ENCODE assay signal across 8 mouse cellular contexts in genomic region chr13:43364985-43365824, GRCm38 (mm10). TPM values are rescaled to one million over a fixed set of nuclear protein-coding genes. Genes with fewer than 3 reads are reported as not detected.
DNase-seq lines count a peak whose midpoint lies in the region; ATAC-seq and TF ChIP-seq lines count a peak whose summit lies in the region.

Sirt5 (plus strand) TSS chr13:43365496.

- no peaks in the 10 kb centered on the region for H3K27me3 ChIP-seq in heart, embryonic 11.5 days (ENCODE audit: control insufficient read depth, insufficient read depth, low read length)
- H3K27me3 ChIP-seq in kidney, embryonic 16.5 days (ENCODE audit: insufficient read depth, low read length), result no peaks in the 10 kb centered on the region
- H3K27me3 ChIP-seq in liver, adult 2 months (ENCODE audit: control insufficient read depth, insufficient read depth, low read length), result no peaks in the 10 kb centered on the region
- H3K27me3 ChIP-seq in myocyte (ENCODE audit: control insufficient read depth, insufficient read depth, insufficient read length), result no peaks in the 10 kb centered on the region
- H3K27me3 ChIP-seq in splenic B cell, adult 2 months (ENCODE audit: control insufficient read depth, insufficient read depth, low read length, poor library complexity, severe bottlenecking), result no peaks in the 10 kb centered on the region

- peak within 1 kb of the TSS; percentile 80 for H3K4me3 ChIP-seq in bone marrow macrophage, adult 2 months (ENCODE audit: insufficient read depth, low read length)
- H3K4me3 ChIP-seq in embryonic fibroblast, embryonic 13.5 days (ENCODE audit: insufficient read depth, low read length), result peak within 1 kb of the TSS; percentile 41
- H3K4me3 ChIP-seq in heart, embryonic 11.5 days (ENCODE audit: low read depth, low read length), result peak within 1 kb of the TSS; percentile 64
- H3K4me3 ChIP-seq in kidney, embryonic 16.5 days (ENCODE audit: low read length), result peak within 1 kb of the TSS; percentile 58
- H3K4me3 ChIP-seq in liver, adult 2 months (ENCODE audit: insufficient read depth, low read depth, low read length), result peak within 1 kb of the TSS; percentile 70
- peak within 1 kb of the TSS; percentile 33 for H3K4me3 ChIP-seq in myocyte

- peak within 1 kb of the TSS; percentile 78 for H3K4me2 ChIP-seq in heart, embryonic 11.5 days
- H3K4me2 ChIP-seq in kidney, embryonic 16.5 days (replicated peaks; ENCODE audit: low read depth, low read length), result peak within 1 kb of the TSS; percentile 87
- peak within 1 kb of the TSS; percentile 84 for H3K4me2 ChIP-seq in myocyte (ENCODE audit: low read depth)

- no peak within 1 kb of the TSS for H3K27ac ChIP-seq in bone marrow macrophage, adult 2 months (ENCODE audit: insufficient read depth, low read depth, low read length)
- no peak within 1 kb of the TSS for H3K27ac ChIP-seq in embryonic fibroblast, embryonic 13.5 days (ENCODE audit: insufficient read depth, low read length)
- H3K27ac ChIP-seq in heart, embryonic 11.5 days (ENCODE audit: low read depth, low read length), result peak within 1 kb of the TSS; percentile 69
- H3K27ac ChIP-seq in kidney, embryonic 16.5 days (ENCODE audit: low read length), result peak within 1 kb of the TSS; percentile 68
- H3K27ac ChIP-seq in liver, adult 2 months (replicated peaks; ENCODE audit: insufficient read depth, low read depth, low read length), result peak within 1 kb of the TSS; percentile 73

- no peak for TF ChIP-seq CTCF in bone marrow macrophage, adult 2 months (IDR thresholded peaks at IDR 0.05; ENCODE audit: low read depth, low read length)
- peak; percentile 61; the same call in 1 of the 2 replicates for TF ChIP-seq CTCF in embryonic fibroblast, embryonic 13.5 days (IDR thresholded peaks at IDR 0.05; ENCODE audit: borderline replicate concordance, insufficient read depth, low read length)
- TF ChIP-seq CTCF in liver, adult 2 months (IDR thresholded peaks at IDR 0.05; ENCODE audit: low read depth, low read length), result peak; percentile 86

- H3ac ChIP-seq in myocyte (ENCODE audit: control insufficient read depth, insufficient read length), result peak within 1 kb of the TSS; percentile 49

- peak; percentile 94 for DNase-seq in A20 (ENCODE audit: low read depth, low spot score)
- DNase-seq in liver, adult 2 months (ENCODE audit: extremely low read depth, low read depth, low spot score), result peak; percentile 69
- peak; percentile 87 for DNase-seq in splenic B cell, adult 2 months (ENCODE audit: low read depth, low spot score)

- H3K9me3 ChIP-seq in heart, embryonic 11.5 days (replicated peaks; ENCODE audit: control insufficient read depth, low read length), result no peaks in the 10 kb centered on the region
- H3K9me3 ChIP-seq in kidney, embryonic 16.5 days (ENCODE audit: low read length), result no peaks in the 10 kb centered on the region

- 14% methylated on average over 42 of the region's 42 CpGs for WGBS in heart, embryonic 11.5 days (ENCODE audit: insufficient replicate concordance)
- WGBS in kidney, embryonic 16.5 days, result 15% methylated on average over 42 of the region's 42 CpGs
- 14% methylated on average over 42 of the region's 42 CpGs for WGBS in liver, adult 2 months

- peak within 1 kb of the TSS; percentile 80 for H3K9ac ChIP-seq in heart, embryonic 11.5 days (ENCODE audit: low read depth, low read length)
- peak within 1 kb of the TSS; percentile 80 for H3K9ac ChIP-seq in kidney, embryonic 16.5 days (replicated peaks; ENCODE audit: low read length)
- H3K9ac ChIP-seq in liver, adult 2 months (ENCODE audit: low read depth, low read length), result peak within 1 kb of the TSS; percentile 81

- peak; percentile 91 for ATAC-seq in heart, embryonic 11.5 days (replicated peaks; ENCODE audit: insufficient number of reproducible peaks, low FRiP score, low TSS enrichment)
- peak; percentile 96 for ATAC-seq in kidney, embryonic 16.5 days (ENCODE audit: low FRiP score, low TSS enrichment)

- no peaks in the 10 kb centered on the region for H3K36me3 ChIP-seq in heart, embryonic 11.5 days (ENCODE audit: control insufficient read depth, insufficient read depth, low read length)
- H3K36me3 ChIP-seq in kidney, embryonic 16.5 days (ENCODE audit: insufficient read depth, low read length), result no peaks in the 10 kb centered on the region
- H3K36me3 ChIP-seq in liver, adult 2 months (ENCODE audit: control insufficient read depth, insufficient read depth, low read length), result no peaks in the 10 kb centered on the region
- no peaks in the 10 kb centered on the region for H3K36me3 ChIP-seq in myocyte (ENCODE audit: control insufficient read depth, insufficient read depth)
- H3K36me3 ChIP-seq in splenic B cell, adult 2 months (ENCODE audit: control insufficient read depth, insufficient read depth, low read length, poor library complexity, severe bottlenecking), result no peaks in the 10 kb centered on the region

- no peaks in the 10 kb centered on the region; the same call in 1 of the 2 replicates for H3K79me2 ChIP-seq in liver, adult 2 months (ENCODE audit: control insufficient read depth, insufficient read depth, low read length)
- no peaks in the 10 kb centered on the region for H3K79me2 ChIP-seq in myocyte (ENCODE audit: control insufficient read depth, insufficient read depth)

- no peak for TF ChIP-seq POLR2A in bone marrow macrophage, adult 2 months (IDR thresholded peaks at IDR 0.05; ENCODE audit: borderline replicate concordance, low read depth, low read length)
- TF ChIP-seq POLR2A in embryonic fibroblast, embryonic 13.5 days (IDR thresholded peaks at IDR 0.05; ENCODE audit: low read depth, low read length), result peak; percentile 58
- no peak; the same call in 1 of the 2 replicates for TF ChIP-seq POLR2A in liver, adult 2 months (IDR thresholded peaks at IDR 0.05; ENCODE audit: extremely low read depth, insufficient read depth, low read length)
- TF ChIP-seq POLR2A in myocyte (IDR thresholded peaks at IDR 0.05; ENCODE audit: insufficient read length, low read depth), result peak; percentile 60

- 0 out of 2 replicates have a peak, but pooled peaks cover 3% of the 10 kb centered on the region for H3K4me1 ChIP-seq in bone marrow macrophage, adult 2 months (ENCODE audit: control insufficient read depth, insufficient read depth, low read length)
- H3K4me1 ChIP-seq in embryonic fibroblast, embryonic 13.5 days (ENCODE audit: control insufficient read depth, insufficient read depth, low read length), result no peaks in the 10 kb centered on the region
- H3K4me1 ChIP-seq in heart, embryonic 11.5 days (ENCODE audit: control insufficient read depth, insufficient read depth, low read length), result no peaks in the 10 kb centered on the region
- peaks cover 5% of the 10 kb centered on the region; the same call in 1 of the 2 replicates for H3K4me1 ChIP-seq in kidney, embryonic 16.5 days (ENCODE audit: insufficient read depth, low read length)
- H3K4me1 ChIP-seq in liver, adult 2 months (ENCODE audit: control insufficient read depth, insufficient read depth, low read length), result peaks cover 7% of the 10 kb centered on the region; the same call in 1 of the 2 replicates

TF ChIP-seq in myocyte, 11 proteins besides CTCF, POLR2A, EP300 and RAD21:
- no peak for TF ChIP-seq E2F4 (IDR thresholded peaks at IDR 0.05; ENCODE audit: insufficient read depth)
- no peak for TF ChIP-seq TCF3 (IDR thresholded peaks at IDR 0.05; ENCODE audit: insufficient read length, low read depth)
- no peak for TF ChIP-seq REST (IDR thresholded peaks at IDR 0.05; ENCODE audit: insufficient read depth, insufficient read length)
- TF ChIP-seq MYOD1 (IDR thresholded peaks at IDR 0.05; ENCODE audit: control insufficient read depth in 1 of 3, insufficient read length in 2 of 3, low read depth in 2 of 3), result peak in 2 of 3 experiments; percentile 11 to 68
- peak; percentile 16 for TF ChIP-seq SRF (IDR thresholded peaks at IDR 0.05; ENCODE audit: control insufficient read depth, insufficient read length, low read depth)
- TF ChIP-seq CEBPB (IDR thresholded peaks at IDR 0.05; ENCODE audit: insufficient read depth, poor library complexity, severe bottlenecking), result no peak
- no peak for TF ChIP-seq TCF12 (IDR thresholded peaks at IDR 0.05; ENCODE audit: insufficient read depth, poor library complexity, severe bottlenecking)
- TF ChIP-seq POLR2AphosphoS2 (IDR thresholded peaks at IDR 0.05; ENCODE audit: insufficient read length, low read depth), result peak; percentile 36
- no peak for TF ChIP-seq USF1 (IDR thresholded peaks at IDR 0.05; ENCODE audit: low read depth)
- no peak for TF ChIP-seq MAX (IDR thresholded peaks at IDR 0.05; ENCODE audit: low read depth)
- peak in 1 of 3 experiments; percentile 41 for TF ChIP-seq MYOG (IDR thresholded peaks at IDR 0.05; ENCODE audit: control insufficient read depth in 1 of 3, insufficient read depth in 1 of 3, insufficient read length in 2 of 3, low read depth in 2 of 3)

RNA-seq across cellular contexts. Expression of gene Sirt5, which starts in this region (rescaled TPM):
- polyA plus RNA-seq in bone marrow macrophage, adult 2 months (2012; ENCODE audit: insufficient read depth, insufficient read length, missing spikeins), result 6.7 and 8.3 TPM in 2 replicates
- polyA plus RNA-seq in embryonic fibroblast, embryonic 13.5 days (2011; ENCODE audit: insufficient read length, low read depth, missing spikeins), result 10.1 and 12.2 TPM in 2 replicates
- polyA plus RNA-seq in heart, embryonic 11.5 days (2014; fragmentation: Nextera tagmentation; extraction: Ambion mirVana), result 23.6 and 26.4 TPM in 2 replicates
- 19.6 TPM in 2 replicates for polyA plus RNA-seq in kidney, embryonic 16.5 days (2015; fragmentation: Nextera tagmentation; extraction: Ambion mirVana)
- 16.9 and 21.6 TPM in 2 replicates for total RNA-seq in liver, adult 2 months (2014; rRNA removed)
- polyA plus RNA-seq in liver, adult 2 months (2012; rRNA removed), result 7.4 and 8.7 TPM in 2 replicates
- 6.7 TPM for polyA plus RNA-seq in myocyte (2012; fragmentation: generic; extraction: Trizol)

Comparison
In these comparisons a context has a peak if more than half of its experiments do, and no peak if none do; other contexts are left out.
1. H3K27ac ChIP-seq: peak in heart, embryonic 11.5 days (single experiment), kidney, embryonic 16.5 days (single experiment) and liver, adult 2 months (single experiment); none in bone marrow macrophage, adult 2 months (single experiment) and embryonic fibroblast, embryonic 13.5 days (single experiment).
2. POLR2A ChIP-seq: peak in embryonic fibroblast, embryonic 13.5 days (single experiment) and myocyte (single experiment); none in bone marrow macrophage, adult 2 months (single experiment) and liver, adult 2 months (single experiment).
3. Peak in every context shown above with its lines, with median percentiles within 50 percentile points of each other: DNase-seq, H3K4me3 ChIP-seq, H3K4me2 ChIP-seq and H3K9ac ChIP-seq.